Mouse (Mus musculus) frontal cortex, adult 2 months (tissue): ENCODE results near the gene Arrdc2. TPM values are rescaled to one million over a fixed set of nuclear protein-coding genes. Genes with fewer than 3 reads are reported as not detected.
A peak's percentile ranks its signal among the peaks of the same experiment; 100 is the strongest.

Experiments used
- DNase-seq, 2 experiments: peaks; one replicate each; pipeline ENCODE4 v3.0.0; 2022; ENCODE audit warnings: low spot score in 1 of 2; ENCODE audit errors: extremely low spot score in 1 of 2
- polyA plus RNA-seq: library from polyadenylated mRNA; depleted of rRNA; stranded (reverse); fragments of >200 nt; gene quantifications from 2 replicates; pipeline ENCODE4 v1.2.3, GENCODE M21; 2012; rRNA removed

Gene Arrdc2
- polyA plus RNA-seq, result 24.6 and 27.8 TPM in 2 replicates

DNA sequence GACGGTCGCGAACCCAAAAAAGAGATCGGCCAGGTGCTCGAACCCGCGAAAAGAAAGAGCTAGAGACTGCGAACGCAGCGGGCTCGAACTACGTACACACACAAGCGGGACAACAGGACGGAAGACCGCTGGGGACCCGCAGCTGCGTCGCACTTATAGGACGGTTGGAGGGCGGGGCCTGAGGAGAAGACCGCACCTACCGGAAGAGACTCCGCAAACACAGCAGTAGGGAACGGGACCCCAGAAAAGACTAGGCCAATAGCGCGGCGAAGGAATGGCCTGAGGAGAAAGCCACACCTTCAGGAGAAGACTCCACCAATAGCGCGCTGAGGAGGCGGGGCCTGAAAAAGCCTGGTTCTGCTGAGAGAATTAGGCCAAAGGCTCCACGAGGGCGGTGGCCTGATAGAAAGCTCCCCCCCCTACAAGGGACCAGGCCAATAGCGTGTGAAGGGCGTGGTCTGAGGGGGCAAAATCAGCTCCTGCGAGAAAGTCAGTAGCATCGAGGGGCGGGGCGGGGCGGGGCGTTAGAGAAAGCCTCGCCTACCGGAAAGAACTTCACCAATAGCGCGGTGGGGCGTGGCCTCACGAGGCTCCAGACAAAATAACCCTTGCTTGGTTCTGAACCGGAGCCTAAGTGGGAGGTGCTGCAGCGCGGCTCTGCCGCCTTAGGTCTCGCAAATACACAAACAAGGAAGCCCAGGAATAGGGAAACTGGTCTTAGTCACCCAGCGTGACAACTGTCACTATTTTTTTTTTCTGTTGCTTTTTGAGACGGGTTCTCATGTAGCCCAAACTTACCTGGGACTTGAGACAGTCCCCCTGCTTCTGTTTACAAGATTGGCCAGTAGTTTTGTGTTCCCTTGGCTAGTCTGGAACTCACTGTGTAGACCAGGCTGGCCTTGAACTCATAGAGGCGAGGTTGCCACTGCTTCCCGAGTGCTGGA is at the start of gene Arrdc2:
Gene Arrdc2, minus strand, starts transcription at position 313 of the 944 bp plus-strand sequence.
- DNase-seq, result peak; percentile 98 to 100

DNA sequence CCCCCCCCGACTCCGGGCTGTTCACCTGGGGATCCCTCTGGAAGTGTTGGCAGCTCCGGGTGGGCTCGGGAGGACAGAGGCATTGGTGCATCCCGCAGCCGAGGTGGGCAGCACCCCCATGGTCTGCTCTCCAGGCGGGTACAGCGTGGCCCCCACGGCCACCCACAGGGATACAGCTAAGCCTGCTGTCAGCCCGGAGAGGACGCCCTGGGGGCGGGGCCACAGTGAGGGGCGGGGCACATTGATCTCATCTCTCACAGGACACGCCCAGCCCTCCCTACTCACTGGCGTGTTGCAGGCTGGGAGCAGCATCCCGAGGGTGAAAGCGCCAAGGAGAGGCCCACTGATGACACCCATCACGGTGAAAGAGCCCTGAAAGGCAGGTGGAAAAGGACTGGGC is 48.1 kb upstream of the Arrdc2 start:
- no peak for DNase-seq

DNA sequence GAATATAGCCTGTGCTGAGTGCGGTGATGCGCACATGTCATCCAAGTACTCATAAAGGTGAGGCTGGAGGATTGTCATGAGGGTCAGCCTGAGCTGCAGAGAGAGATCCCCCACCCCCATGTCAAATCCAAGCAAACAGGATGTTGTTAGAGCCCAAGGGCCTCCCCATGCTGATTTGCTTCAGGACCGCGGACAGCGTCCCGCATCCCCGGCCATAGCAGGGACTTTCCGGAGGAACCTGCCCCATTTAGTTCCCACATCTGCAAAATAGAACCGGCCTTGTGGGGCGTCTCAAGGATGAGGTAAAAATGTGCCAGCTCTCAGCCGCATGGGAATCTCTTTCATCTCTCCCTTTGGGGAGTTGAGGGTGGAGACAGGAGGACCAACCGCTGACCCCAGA is 46.1 kb upstream of the Arrdc2 start:
- no peak for DNase-seq

DNA sequence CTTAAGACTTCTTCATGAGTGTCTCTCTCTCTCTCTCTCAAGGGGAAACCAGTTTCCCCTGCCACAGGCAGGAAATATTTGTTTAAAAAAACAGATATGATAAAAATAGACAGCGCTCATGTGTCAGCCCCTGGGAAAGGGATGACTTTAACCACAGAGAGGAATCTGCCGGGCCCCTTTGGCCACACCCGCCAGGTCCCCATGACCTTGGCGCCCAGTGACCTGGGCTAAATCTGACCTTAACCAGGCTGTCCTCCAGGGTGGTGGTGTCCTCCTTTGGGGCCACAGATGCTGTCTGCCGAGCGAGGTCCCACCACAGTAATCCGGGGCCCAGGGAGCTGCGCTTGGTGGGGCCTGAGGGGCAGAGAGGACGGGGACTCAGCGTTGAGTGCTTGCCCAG is 45.2 kb upstream of the Arrdc2 start:
- DNase-seq, result no peak

DNA sequence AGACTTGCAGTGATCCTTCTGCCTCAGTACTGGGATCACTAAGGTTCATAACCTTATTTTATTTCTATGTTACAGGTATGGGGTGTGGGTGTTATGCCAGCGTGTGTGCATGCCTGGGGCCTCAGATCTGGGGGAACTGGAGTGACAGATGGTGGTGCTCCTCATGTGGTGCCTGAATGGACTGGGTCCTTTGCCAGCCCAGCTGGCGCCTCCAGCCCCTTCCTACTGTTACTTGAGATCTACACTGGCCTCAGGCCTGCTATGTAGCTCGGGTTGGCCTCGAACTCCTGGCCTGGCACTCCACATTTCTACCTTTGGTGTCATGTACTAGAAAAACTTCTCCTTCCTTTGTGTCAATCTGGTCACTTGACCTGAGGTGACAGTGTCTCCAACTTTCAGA is 44.7 kb upstream of the Arrdc2 start:
- DNase-seq, result no peak

DNA sequence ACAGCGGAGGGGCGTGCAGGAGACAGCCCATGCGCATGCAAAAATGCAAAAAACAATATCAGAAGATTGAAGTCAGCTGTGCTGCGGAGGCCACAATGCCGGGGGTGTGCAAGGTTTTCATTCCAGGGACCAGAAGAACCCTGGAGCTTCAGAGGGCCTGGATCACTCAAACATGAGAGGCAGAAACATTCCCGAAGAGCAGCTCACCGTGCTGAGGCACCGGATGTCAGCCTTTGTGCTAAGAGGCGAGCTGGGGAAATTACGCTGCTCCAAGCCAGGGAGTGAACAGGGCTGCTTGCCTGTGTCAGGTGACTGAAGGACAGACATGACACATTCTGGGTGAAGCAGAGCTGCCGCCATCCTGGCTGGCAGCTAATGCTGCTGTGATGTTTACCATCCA is 41.0 kb upstream of the Arrdc2 start:
- no peak for DNase-seq

DNA sequence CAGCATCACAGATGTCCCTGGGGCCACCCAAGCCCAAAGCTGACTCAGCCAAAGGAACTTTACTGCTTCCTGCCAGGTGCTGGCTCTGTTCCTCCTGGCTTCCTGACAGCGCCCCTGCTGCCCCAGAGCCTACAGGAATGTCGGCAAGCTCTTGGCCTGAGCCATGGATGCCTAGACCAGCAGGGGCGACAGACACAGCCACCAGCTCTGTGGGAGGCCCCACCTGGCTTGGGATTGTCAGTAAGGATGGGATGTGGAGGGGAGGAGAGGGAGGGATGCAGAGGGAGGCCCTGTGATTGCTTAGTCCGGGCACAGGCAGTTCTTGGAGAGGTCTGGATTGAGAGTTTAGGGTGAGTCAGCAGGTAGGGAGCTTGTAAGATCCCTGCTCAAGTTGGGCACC is 40.6 kb upstream of the Arrdc2 start:
- DNase-seq, result peak in 1 of 2 experiments; percentile 36

DNA sequence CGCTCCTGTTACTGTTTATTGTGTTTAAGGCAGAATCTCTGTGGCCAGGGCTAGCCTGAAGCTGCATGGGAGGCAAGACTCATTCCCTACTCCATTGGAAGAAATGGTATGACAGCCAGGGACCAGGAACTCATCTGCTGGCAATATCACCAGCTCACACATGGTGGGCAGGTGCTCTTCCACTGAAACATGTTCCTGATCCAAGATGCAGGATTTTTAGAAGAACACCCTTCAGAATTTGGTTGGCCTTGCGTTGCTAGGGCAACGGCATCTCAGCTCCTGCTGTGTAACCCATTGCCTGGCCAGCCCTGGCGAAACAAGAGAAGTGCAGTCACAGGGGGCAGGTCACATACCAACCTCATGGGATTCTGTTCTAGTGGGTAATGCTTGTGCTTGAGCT is 40.0 kb upstream of the Arrdc2 start:
- DNase-seq, result no peak

DNA sequence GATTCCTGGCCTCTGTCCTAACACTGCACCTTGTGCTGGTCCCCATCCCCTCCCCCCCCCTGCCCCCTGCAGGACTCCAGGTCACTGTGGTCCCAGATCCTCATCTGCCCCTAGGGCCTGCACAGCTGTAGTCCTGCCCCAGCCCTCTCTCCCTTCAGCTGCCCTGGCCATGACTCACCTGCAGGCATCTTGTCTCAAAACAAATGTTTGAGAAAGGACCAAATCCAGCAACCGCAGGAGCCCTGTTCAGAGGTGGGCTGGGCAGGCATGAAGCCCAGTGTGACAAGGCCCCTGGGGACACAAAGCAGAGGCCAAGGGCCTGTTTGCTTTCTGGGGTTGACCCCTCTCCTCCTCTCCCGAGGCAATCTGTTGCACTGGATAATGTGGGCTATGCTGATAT is 38.7 kb upstream of the Arrdc2 start:
- no peak for DNase-seq

DNA sequence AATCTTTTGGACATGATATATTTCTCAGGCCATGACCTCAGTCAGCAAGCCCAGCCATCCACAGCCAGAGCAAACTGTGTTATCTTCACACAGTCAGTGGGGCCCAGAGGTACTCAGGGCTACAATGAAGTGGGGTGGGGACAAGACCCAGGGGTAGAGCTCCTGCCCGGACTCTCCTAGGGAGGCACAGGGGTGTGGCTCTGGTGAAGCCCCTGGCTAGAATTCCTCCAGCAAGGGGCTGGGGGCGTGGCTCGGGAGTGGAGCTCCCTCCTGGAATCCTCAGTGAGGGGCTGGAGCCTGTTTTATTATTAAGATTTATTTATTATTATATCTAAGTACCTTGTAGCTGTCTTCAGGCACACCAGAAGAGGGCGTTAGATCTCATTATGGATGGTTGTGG is 36.9 kb upstream of the Arrdc2 start:
- DNase-seq, result no peak

DNA sequence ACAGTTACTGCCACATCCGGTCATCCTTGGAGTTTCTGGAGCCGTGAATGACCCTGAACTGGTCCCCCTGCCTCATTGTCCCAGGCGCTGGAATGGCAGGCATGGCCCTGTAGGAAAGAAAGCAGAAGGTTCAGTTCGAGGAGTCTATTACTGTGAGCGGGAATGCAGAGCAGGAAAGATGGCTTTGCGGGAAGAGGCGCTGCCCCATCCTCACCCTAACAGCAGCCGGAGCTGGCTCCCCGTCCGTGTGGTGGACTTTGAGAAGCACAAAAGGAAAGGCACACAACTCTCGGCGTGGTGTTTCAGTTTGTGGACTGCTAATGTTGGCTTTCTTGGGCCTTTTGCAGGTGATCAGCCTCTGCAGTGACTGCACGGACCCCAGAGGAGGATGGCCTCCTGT is 34.9 kb upstream of the Arrdc2 start:
- DNase-seq, result no peak

DNA sequence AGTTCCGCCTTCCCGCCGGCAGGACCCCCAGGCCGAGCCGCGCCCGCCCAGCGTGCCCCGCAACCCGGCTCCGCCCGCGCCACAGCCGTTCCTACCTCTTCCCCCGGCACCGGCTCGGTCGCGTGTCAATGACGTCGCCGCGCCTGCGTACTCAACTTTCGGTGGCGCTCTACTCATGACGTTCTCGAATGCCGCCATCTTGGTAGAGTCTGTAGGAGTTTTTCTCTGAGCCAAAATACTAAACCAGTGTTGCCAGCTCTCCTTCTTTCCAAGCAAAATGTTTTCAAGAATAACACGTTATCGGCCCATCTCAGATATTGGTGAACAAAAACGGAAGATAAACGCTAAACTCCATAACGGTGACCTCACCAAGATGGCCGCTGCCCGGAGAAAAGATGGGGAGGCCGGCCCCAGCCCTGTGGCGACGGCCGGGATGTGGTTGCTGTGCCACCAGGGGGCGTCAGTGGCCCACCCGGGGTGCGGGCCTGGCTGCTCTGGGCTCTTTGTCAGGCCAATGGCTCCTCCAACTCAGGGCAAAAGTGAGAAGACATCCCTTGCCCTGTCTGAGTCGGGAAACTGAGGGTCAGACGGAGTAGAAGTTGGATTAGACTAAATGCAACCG is 34.0 kb upstream of the Arrdc2 start, which contains the start of gene Ccdc124:
Gene Ccdc124, minus strand, starts transcription at position 572 of the 622 bp plus-strand sequence.
- DNase-seq, result peak; percentile 92 to 97

DNA sequence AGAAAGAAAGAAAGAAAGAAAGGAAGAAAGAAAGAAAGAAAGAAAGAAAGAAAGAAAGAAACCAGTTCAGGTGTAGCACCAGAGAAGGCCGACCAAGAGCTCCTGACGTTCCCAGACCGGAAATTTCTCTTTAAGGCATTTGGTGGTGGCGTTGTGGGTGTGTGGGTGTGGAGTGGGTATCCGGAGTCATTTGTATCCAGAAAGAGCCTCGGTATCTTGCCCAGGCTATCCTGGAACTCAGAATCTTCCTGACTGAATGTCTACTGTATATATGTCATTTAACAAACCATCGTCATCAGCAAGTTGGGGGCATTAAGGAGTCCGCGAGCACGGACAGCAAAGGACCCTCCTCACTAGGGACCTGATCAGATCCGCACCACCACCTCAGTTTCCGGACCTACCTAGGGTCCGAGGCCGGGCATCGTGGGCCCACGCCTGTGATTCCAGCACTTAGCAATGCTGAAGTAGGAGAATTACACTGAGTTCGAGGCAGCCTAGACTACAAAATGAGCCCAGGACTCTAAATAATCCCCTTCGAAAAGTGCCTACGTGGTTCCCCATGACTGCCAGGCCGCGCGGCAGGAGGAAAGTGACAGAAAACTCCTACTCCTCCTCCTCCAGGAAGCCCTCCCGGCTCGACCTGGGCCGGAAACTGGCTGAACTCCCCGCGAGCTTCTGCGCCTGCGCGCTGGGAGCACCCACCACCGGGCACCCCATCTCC is 33.3 kb upstream of the Arrdc2 start:
- DNase-seq, result peak in 1 of 2 experiments; percentile 45

DNA sequence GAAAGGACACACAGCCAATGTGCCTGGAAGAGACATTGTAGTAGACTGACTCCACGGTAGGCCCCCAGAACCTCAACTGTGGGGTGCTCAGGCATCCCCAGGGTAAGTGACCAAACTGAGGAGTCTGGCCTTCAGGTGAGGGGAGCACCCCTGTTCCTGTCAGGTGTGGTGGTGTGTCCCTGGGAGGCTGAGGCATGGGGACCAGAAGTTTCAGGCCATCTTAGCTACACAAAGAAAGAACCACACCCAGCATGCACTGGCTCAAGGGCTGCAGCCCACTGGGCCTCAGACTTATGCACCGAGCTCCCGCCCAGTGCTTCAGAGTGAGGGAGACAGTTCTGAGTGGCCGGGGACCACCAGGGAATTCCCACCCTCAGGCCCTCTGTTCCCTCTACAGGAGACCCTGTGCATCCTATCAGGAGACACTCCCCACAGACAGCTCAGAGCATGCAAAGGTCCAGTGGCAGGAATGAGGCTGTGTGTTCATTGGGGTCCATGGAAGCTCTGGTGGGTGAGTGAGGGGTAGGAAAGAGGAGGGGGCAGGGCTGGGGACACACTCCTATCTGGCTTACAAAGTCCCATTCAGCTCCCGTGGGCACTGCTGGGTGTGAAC is 31.8 kb upstream of the Arrdc2 start:
- no peak for DNase-seq

DNA sequence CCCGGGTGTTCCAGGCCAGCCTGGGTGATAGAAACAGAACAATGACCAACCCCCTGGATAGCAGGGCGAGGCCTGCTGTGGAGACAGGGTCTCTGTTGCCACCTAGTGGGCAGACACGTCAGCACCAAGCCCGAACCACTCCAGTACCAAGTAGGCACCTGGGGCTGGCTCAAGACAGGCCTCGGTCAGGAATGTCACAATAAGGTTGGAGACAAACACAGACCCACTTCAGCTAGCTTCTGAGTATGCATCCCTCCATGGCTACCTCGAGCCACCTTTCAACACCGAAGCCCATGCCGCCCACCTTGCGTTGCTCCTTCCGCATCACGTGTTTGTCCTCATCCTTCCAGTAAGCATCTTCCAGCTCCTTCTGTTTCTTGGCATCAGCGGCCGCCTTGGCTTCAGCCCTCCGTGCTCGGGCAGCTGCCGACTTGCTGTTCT is 30.1 kb upstream of the Arrdc2 start:
- peak; percentile 66 to 87 for DNase-seq

DNA sequence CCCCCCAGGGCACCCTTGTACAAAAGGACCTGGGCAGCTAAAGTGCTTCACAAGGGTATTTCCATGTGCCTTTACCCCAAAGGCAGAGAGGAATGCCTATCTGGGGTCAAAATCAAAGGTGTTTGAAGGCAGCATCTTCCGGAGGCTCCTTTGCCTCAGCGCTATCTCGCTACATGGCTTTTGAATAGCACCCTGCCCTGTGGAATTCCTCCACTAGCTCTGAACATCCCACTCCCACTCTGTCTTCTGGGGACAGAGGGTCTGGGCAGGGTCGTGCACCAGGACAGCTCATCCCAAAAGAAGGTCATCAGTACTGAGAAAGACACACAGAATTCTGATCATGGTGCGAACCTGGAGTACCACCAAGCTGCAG is 29.7 kb upstream of the Arrdc2 start:
- no peak for DNase-seq

DNA sequence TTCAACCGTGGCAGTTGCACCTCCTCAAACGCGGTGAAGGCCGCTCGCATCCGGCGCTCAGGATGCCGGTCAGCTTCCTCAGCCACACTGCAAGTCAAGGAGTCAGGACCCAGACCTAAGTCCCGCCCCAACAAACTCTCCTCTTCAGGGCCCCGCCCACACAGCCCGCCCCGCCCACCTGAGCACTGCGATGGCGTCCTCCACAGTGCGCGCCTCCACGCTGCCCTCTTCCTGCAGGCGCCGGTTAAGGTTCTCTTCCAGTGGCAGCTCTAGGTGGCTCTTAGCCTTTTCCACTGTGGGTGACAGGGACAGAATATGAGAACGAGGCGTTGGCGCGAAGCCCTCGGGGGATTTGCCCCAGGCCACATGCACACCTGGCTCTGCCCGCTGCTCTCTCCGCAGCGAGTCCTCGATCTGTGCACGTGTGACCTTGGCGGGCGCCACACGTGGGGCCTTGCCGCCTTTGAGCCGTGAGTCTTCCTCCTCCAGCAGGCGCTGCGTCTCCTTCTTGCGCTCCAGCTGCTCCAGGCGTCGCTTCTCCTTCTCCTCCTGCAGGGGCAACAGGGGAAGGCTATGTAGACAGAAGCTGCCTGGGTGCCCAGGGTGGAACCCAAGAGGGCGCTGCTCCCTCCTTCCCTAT is 29.2 kb upstream of the Arrdc2 start:
- DNase-seq, result no peak

DNA sequence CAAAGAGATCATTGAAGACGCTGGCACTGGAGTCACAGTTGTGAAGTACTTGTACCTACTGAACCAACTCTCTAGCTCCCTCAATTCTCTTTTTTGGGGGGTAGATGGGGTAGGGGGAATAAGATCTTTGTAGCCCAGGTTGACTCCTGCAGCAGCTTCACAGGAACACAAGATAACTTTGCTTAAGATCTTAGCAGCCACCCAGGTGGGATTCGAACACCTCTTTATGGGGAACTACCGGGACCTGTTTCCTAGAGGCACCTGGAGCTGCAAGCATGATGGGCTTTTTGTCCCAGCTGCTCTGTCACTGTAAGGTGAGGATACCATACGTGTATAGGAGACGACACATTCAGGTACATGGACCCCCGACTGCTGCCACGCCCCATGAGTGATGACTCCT is 27.0 kb upstream of the Arrdc2 start:
- DNase-seq, result no peak

DNA sequence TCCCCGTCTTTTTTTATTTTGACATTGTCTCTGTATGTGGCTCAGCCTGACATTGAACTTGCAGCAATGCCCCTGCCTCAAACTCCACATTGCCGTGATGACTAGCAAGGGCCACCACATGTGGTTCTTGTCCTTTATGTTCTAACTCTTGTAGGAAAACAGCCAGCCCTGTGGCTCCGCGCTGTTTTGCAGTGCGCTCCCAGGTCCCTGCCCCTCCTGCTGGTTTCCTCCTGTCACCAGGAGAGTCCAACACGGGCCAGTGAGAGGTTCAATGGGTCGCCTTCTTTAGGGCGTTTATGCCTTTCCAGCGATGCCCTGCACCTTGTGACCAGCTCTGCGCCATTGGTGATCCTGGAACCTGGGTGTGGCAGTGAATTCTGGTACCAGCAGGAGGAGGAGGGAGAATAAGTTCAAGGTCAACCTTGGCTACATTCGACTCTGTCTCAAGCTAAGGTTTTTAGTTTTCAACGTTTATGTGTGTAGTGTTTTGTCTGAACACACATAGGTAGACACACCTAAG is 26.5 kb upstream of the Arrdc2 start:
- no peak for DNase-seq

DNA sequence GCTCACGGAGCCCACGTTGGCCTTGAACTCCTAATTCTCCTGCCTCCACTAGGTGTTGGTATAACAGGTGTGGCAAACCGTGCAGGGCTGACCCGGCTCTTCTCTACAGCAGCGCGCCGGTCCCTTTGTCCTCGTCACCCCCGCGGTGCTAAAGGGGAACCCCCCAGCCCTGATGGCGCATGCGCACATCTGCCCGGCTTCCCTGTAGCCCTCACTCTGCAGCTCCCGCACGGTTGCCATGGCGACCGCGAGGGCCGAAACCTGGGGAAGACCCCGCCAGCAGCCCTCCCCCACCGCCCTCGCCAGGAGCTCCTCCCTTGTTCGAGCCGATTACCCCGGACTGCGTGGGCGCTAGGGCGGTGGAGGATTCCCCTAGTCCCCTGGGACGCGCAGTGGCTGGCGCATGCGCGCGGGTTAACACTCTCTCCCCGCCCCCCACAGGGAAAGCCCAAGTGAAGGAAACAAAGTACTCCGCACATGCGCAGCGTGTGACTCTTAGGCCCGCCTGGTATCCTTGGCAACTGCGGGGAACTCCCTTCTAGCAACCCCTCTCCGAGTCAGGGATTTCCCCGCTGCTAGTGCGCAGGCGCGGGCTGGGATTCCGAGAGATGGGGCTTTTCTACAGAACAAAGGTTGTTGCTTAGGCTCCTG is 26.0 kb upstream of the Arrdc2 start:
- peak; percentile 99 to 100 for DNase-seq
